Mouse (Mus musculus) v-Abl transformed pro-B cells (cell line): ENCODE measurements at regions not wholly inside any gene's neighbourhood (a gene's known extent, or its start where the extent isn't known, plus 50 kb on each side); places are given as distances from the start of the nearest gene placed in this dataset.

ENCODE experiments used
- in situ Hi-C, 2 experiments: fragments of 400-800 bp; cut with MboI; formaldehyde crosslinking; loops; one replicate each; pipeline ENCODE4 v1.15.1; 2025; ENCODE audit not compliant: unreplicated experiment in 2 of 2

GRCm38 (mm10) chr9:14089791-14090256, 185.0 kb upstream of the Sesn3 start:
- in situ Hi-C loops: loop anchor here in 1 of 2 experiments (5.0 to 10.0 kb wide), 2 partner anchors 33 to 195 kb away; no protein-coding TSS in a partner anchor

- in situ Hi-C loops: loop anchor here in 1 of 2 experiments (5.0 kb wide), 1 partner anchor 33 kb away; no protein-coding TSS in a partner anchor
Measured at GRCm38 (mm10) chr9:14090454-14090853, 184.4 kb upstream of the Sesn3 start.

GRCm38 (mm10) chr9:14091099-14091930, 183.6 kb upstream of the Sesn3 start:
- in situ Hi-C loops: loop anchor here in 1 of 2 experiments (5.0 kb wide), 1 partner anchor 34 kb away; no protein-coding TSS in a partner anchor

GRCm38 (mm10) chr9:14092996-14093442, 181.8 kb upstream of the Sesn3 start:
- in situ Hi-C loops: loop anchor here in 1 of 2 experiments (5.0 kb wide), 1 partner anchor 36 kb away; no protein-coding TSS in a partner anchor

- in situ Hi-C loops: no loop called here
Measured at GRCm38 (mm10) chr9:14103538-14103937, 171.3 kb upstream of the Sesn3 start.

- in situ Hi-C loops: no loop called here
Measured at GRCm38 (mm10) chr9:14104921-14105320, 169.9 kb upstream of the Sesn3 start.

DNA sequence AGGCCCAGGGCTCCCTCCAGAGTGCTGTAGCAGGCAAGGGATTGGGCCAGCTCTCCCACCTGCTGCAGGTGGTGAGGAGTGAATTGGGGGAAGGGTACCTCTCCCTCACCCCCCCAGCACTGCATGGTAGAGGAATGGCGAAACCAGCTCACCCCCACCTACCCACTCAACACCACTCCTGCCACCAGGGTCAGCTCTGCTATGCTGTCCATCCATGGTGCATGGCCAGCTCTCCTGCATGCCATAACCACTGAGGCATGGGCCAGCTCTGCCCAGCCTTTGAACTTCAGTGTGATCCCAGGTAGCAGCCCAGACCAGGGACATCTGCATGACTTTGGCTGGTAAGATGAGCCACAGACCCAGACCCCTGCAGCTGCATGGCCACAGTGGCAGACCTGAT, 168.5 kb upstream of the Sesn3 start:
- in situ Hi-C loops: no loop called here

GRCm38 (mm10) chr9:14108798-14109197, 166.1 kb upstream of the Sesn3 start:
- in situ Hi-C loops: no loop called here

DNA sequence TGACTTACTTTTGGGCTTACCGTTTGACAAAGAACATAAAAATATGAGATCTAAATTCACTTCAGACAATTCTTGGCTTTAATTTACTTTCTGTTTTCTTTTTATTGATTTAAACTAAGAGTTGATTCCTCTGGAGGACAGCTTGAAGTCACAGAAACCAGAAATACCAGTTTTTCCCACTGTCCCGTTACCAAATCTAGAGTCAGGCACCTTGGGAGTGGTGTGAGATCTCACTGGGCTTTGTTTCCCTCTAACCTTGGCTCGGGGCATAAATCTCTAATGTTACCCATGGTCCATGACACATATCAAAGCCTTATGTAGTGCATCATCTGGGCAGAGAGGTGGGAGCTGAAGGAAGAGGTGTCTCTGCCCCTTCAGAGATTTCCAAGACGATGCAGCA, 165.4 kb upstream of the Sesn3 start:
- in situ Hi-C loops: no loop called here

DNA sequence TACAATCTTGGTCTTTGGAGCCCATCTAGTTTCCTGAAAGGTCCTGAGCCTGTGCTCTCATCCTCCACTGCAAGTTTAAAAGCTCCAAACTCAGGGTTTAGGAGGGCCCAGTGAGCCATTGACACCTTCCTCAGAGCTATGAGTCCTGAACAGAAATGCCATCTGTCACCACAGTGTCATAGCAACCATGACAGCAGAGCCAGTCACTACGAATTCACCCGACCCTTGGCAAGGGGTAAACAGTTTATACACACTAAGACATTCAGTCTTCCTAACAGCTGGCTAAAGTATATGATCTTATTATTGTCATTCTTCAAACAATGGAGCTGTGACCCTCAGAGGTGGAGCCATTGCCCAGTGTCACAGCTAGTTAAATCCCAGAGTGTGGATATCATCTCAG, 163.2 kb upstream of the Sesn3 start:
- in situ Hi-C loops: no loop called here

GRCm38 (mm10) chr9:14115521-14115920, 159.3 kb upstream of the Sesn3 start:
- in situ Hi-C loops: no loop called here

- in situ Hi-C loops: no loop called here
Measured at GRCm38 (mm10) chr9:14116097-14116840, 158.6 kb upstream of the Sesn3 start.

- in situ Hi-C loops: no loop called here
Measured at GRCm38 (mm10) chr9:14133372-14133771, 141.5 kb upstream of the Sesn3 start.

GRCm38 (mm10) chr9:14134894-14135450, 139.9 kb upstream of the Sesn3 start:
- in situ Hi-C loops: no loop called here

- in situ Hi-C loops: loop anchor here in 1 of 2 experiments (10.0 kb wide), 1 partner anchor 247 kb away; no protein-coding TSS in a partner anchor
Measured at GRCm38 (mm10) chr9:14141321-14141720, 133.5 kb upstream of the Sesn3 start.

DNA sequence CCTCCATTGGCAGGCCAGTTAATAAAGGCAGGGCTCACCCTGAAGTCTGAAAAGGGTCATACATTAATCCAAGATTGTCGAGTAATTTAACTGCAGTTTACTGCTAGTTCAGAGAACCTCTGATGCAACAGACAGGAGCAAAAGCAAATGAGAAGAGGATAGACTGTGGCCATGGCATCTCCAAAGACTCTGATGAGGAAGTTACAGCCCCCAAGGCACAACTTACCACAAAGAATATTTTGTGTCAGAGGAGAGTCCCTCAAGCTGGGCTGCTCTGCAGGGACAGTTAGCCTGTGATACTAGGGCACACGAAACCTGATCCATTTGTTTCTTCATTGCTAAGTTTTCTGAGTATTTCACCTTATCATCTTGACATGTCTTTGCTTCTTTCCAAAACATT, 130.9 kb upstream of the Sesn3 start:
- in situ Hi-C loops: loop anchor here in 1 of 2 experiments (10.0 kb wide), 1 partner anchor 249 kb away; no protein-coding TSS in a partner anchor

DNA sequence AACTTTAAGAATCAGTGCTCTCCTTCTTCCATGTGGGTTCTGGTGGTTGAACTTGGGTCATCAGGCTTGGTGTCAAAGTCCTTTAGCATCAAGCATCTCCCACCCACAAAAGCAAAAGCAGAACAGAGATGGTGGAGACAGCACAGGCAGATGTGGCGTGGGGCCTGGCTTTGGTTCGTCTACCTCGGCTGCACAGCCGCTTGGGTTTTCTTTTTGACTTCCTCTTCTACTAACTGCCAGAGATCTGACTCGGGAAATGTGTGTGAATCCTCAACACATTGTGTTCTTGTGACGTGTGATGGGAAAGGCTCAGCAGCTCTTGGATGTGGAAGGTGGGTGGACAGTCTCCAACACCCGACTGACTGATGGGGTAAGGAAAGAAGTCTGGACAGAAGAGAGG, 127.8 kb upstream of the Sesn3 start:
- in situ Hi-C loops: loop anchor here in 1 of 2 experiments (10.0 kb wide), 1 partner anchor 252 kb away; no protein-coding TSS in a partner anchor

- in situ Hi-C loops: loop anchor here in 1 of 2 experiments (10.0 kb wide), 1 partner anchor 253 kb away; no protein-coding TSS in a partner anchor
Measured at GRCm38 (mm10) chr9:14147731-14148130, 127.1 kb upstream of the Sesn3 start.

DNA sequence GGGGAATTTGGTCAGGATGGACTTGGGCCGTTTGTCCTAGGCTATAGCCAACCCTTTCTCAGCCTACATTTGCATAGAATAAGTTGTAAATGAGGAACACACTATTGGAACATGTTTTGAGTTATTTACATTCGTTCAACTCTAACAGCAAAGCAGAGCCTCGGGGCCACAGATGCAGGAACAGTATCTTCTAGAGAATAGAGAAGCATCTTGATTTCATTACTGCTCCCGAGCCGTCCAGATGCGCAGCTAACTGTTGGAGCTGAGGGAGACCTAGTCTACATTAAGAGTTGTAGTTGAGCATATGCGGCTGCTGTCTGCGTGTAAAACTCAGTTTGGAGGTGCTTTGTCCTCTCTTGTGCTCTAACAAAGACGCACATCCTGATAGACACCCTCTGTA, 124.6 kb upstream of the Sesn3 start:
- in situ Hi-C loops: no loop called here

- in situ Hi-C loops: no loop called here
Measured at GRCm38 (mm10) chr9:14156967-14157366, 117.9 kb upstream of the Sesn3 start.
